In the genomic region with DNA sequence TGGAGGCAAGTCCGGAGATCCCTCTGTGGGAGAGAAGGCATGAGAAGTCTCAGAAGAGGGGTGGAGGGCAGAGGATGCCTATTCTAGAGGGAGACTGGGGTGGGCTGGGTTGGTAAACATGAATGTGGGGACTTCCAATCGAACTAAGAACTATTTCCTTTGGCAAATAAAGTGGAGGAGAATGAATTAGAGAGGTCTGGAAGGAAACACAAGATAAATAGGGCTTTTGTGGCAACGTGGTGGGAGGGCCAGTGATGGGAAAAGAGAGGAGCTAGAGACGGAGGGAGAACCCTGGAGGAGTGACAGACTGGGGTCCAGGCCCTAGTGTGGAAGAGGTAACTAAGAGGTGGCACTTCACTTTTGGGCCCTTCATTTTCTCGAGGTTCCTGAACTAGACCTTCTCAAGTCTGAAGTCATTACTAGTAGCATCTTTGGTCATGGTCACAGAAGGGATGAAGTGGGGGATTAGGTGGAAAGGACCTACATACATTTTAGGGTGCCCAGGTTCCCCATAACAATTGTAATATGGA, we compare ENCODE assay signal across 8 mouse cellular contexts. TPM values are rescaled to one million over a fixed set of nuclear protein-coding genes. Genes with fewer than 3 reads are reported as not detected.
DNase-seq lines count a peak whose midpoint lies in the region; ATAC-seq and TF ChIP-seq lines count a peak whose summit lies in the region.

No protein-coding gene starts in this region.

- intact Hi-C loops in heart, postnatal 10 days (cut with DNase I): loop anchor here (5.0 to 10.0 kb wide), 3 partner anchors 50 to 263 kb away; partner anchors contain the start of genes C1rl, Lpcat3 and Spsb2

- H3K4me1 ChIP-seq in heart, embryonic 12.5 days (replicated peaks): peaks cover 43% of the 10 kb centered on the region
- H3K4me1 ChIP-seq in E14TG2a.4 (replicated peaks; ENCODE audit: low read depth, low read length): peaks cover 65% of the 10 kb centered on the region
- H3K4me1 ChIP-seq in forebrain, postnatal 0 days (ENCODE audit: insufficient read depth): peaks cover 13% of the 10 kb centered on the region
- peaks cover 29% of the 10 kb centered on the region for H3K4me1 ChIP-seq in liver, postnatal 0 days (ENCODE audit: insufficient read depth)

- no peak for TF ChIP-seq EP300 in liver, postnatal 0 days (IDR thresholded peaks at IDR 0.05; ENCODE audit: low read depth)

- 0 out of 2 replicates have a peak, but pooled peaks cover 5% of the 10 kb centered on the region for H3K27me3 ChIP-seq in heart, embryonic 12.5 days (replicated peaks)
- H3K27me3 ChIP-seq in E14TG2a.4 (ENCODE audit: insufficient read depth, low read length): peaks cover 30% of the 10 kb centered on the region
- no peaks in the 10 kb centered on the region for H3K27me3 ChIP-seq in forebrain, postnatal 0 days (ENCODE audit: insufficient read depth, low read length)
- peaks cover 22% of the 10 kb centered on the region for H3K27me3 ChIP-seq in liver, postnatal 0 days (ENCODE audit: insufficient read depth, low read length)

- H3K4me2 ChIP-seq in heart, embryonic 12.5 days: peak overlapping the region; percentile 80
- H3K4me2 ChIP-seq in forebrain, postnatal 0 days (ENCODE audit: low read depth): peak overlapping the region; percentile 62
- H3K4me2 ChIP-seq in liver, postnatal 0 days (ENCODE audit: low read depth, low read length): peak overlapping the region; percentile 88

- H3K9ac ChIP-seq in heart, embryonic 12.5 days: peak overlapping the region; percentile 95
- peak overlapping the region; percentile 93 for H3K9ac ChIP-seq in forebrain, postnatal 0 days
- peak overlapping the region; percentile 41; the same call in 1 of the 2 replicates for H3K9ac ChIP-seq in liver, postnatal 0 days (replicated peaks)

- ATAC-seq in heart, embryonic 12.5 days (ENCODE audit: insufficient number of reproducible peaks, low FRiP score): no peak
- no peak for ATAC-seq in forebrain, postnatal 0 days
- no peak for ATAC-seq in liver, postnatal 0 days

- H3K4me3 ChIP-seq in heart, embryonic 12.5 days: peak overlapping the region; percentile 81
- H3K4me3 ChIP-seq in E14TG2a.4 (replicated peaks; ENCODE audit: low read length): peak overlapping the region; percentile 86
- peak overlapping the region; percentile 98 for H3K4me3 ChIP-seq in forebrain, postnatal 0 days (ENCODE audit: low read depth, low read length)
- peak overlapping the region; percentile 72 for H3K4me3 ChIP-seq in liver, postnatal 0 days (ENCODE audit: low read depth, low read length)

- 13% methylated on average over 5 of the region's 5 CpGs for WGBS in heart, embryonic 12.5 days
- 2% methylated on average over 5 of the region's 5 CpGs for WGBS in forebrain, postnatal 0 days
- 32% methylated on average over 5 of the region's 5 CpGs for WGBS in liver, postnatal 0 days (ENCODE audit: insufficient replicate concordance)

- DNase-seq in heart, postnatal 10 days: no peak
- DNase-seq in forebrain, postnatal 0 days: peak; percentile 9
- DNase-seq in liver, postnatal 0 days: no peak
- no peak for DNase-seq in thymus, postnatal 25 days
- DNase-seq in gastrocnemius, adult 18-20 months (ENCODE audit: low spot score): no peak
- DNase-seq in adrenal gland, postnatal 10 days: no peak

- no peak for TF ChIP-seq CTCF in E14TG2a.4 (conservative IDR thresholded peaks at IDR 0.05; ENCODE audit: low read length)
- no peak for TF ChIP-seq CTCF in forebrain, postnatal 0 days (IDR thresholded peaks at IDR 0.05; ENCODE audit: low read depth)
- TF ChIP-seq CTCF in liver, postnatal 0 days (IDR thresholded peaks at IDR 0.05; ENCODE audit: low read depth): no peak

- H3K9me3 ChIP-seq in heart, embryonic 12.5 days (replicated peaks): no peaks in the 10 kb centered on the region
- no peaks in the 10 kb centered on the region for H3K9me3 ChIP-seq in E14TG2a.4 (ENCODE audit: low read length)
- no peaks in the 10 kb centered on the region for H3K9me3 ChIP-seq in forebrain, postnatal 0 days (ENCODE audit: low read length)
- no peaks in the 10 kb centered on the region for H3K9me3 ChIP-seq in liver, postnatal 0 days (ENCODE audit: low read length)

- H3K36me3 ChIP-seq in heart, embryonic 12.5 days: no peaks in the 10 kb centered on the region
- H3K36me3 ChIP-seq in E14TG2a.4 (ENCODE audit: insufficient read depth, low read length): no peaks in the 10 kb centered on the region; the same call in 1 of the 2 replicates
- no peaks in the 10 kb centered on the region; the same call in 1 of the 2 replicates for H3K36me3 ChIP-seq in forebrain, postnatal 0 days (ENCODE audit: insufficient read depth)
- H3K36me3 ChIP-seq in liver, postnatal 0 days (replicated peaks; ENCODE audit: insufficient read depth, low read length): no peaks in the 10 kb centered on the region

- peak overlapping the region; percentile 90 for H3K27ac ChIP-seq in heart, embryonic 12.5 days (ENCODE audit: poor library complexity, severe bottlenecking)
- H3K27ac ChIP-seq in forebrain, postnatal 0 days (ENCODE audit: low read depth, low read length): peak overlapping the region; percentile 97
- H3K27ac ChIP-seq in liver, postnatal 0 days (ENCODE audit: low read depth): peak overlapping the region; percentile 40; the same call in 1 of the 2 replicates

RNA-seq across cellular contexts. Expression of gene Atn1, which starts 1.1 kb away (rescaled TPM):
- 9.5 and 10.2 TPM in 2 replicates for polyA plus RNA-seq in heart, embryonic 12.5 days (2016; fragmentation: Nextera tagmentation; extraction: Ambion mirVana)
- total RNA-seq in heart, postnatal 10 days (2021): 10 to 100 TPM; 59.4 to 59.7 TPM
- 15.0 and 16.7 TPM in 2 replicates for total RNA-seq in forebrain, postnatal 0 days (2014; rRNA removed)
- 19.3 and 24.2 TPM in 2 replicates for polyA plus RNA-seq in forebrain, postnatal 0 days (2015; fragmentation: Nextera tagmentation; extraction: Ambion mirVana)
- polyA plus RNA-seq in liver, postnatal 0 days (2015; fragmentation: Nextera tagmentation; extraction: Ambion mirVana): 1.8 and 1.9 TPM in 2 replicates
- total RNA-seq in gastrocnemius, adult 18-20 months (2021): 10 to 100 TPM; 44.0 to 56.4 TPM
- 10 to 100 TPM; 64.0 to 71.5 TPM for total RNA-seq in adrenal gland, postnatal 10 days (2021)

RNA-seq across cellular contexts. Expression of gene Gm45234, which starts 1.6 kb away (rescaled TPM):
- polyA plus RNA-seq in heart, embryonic 12.5 days (2016; fragmentation: Nextera tagmentation; extraction: Ambion mirVana): not detected in 2 replicates
- total RNA-seq in heart, postnatal 10 days (2021): under 1 TPM in 1 of 2 experiments, not detected in 1; 0.98 TPM
- not detected in 2 replicates for total RNA-seq in forebrain, postnatal 0 days (2014; rRNA removed)
- polyA plus RNA-seq in forebrain, postnatal 0 days (2015; fragmentation: Nextera tagmentation; extraction: Ambion mirVana): 0.11 TPM in 1 of 2 replicates, not detected in the other
- not detected in 2 replicates for polyA plus RNA-seq in liver, postnatal 0 days (2015; fragmentation: Nextera tagmentation; extraction: Ambion mirVana)
- total RNA-seq in gastrocnemius, adult 18-20 months (2021): not detected
- total RNA-seq in adrenal gland, postnatal 10 days (2021): 1 to 10 TPM in 1 of 2 experiments, not detected in 1; 1.1 TPM

RNA-seq across cellular contexts. Expression of gene Eno2, which starts 12.1 kb away (rescaled TPM):
- polyA plus RNA-seq in heart, embryonic 12.5 days (2016; fragmentation: Nextera tagmentation; extraction: Ambion mirVana): 6.0 and 6.4 TPM in 2 replicates
- total RNA-seq in heart, postnatal 10 days (2021): 1 to 10 TPM; 3.4 to 3.7 TPM
- total RNA-seq in forebrain, postnatal 0 days (2014; rRNA removed): 130 and 148 TPM in 2 replicates
- polyA plus RNA-seq in forebrain, postnatal 0 days (2015; fragmentation: Nextera tagmentation; extraction: Ambion mirVana): 88.5 and 113 TPM in 2 replicates
- polyA plus RNA-seq in liver, postnatal 0 days (2015; fragmentation: Nextera tagmentation; extraction: Ambion mirVana): 0.20 and 0.27 TPM in 2 replicates
- total RNA-seq in gastrocnemius, adult 18-20 months (2021): 1 to 10 TPM in 1 of 2 experiments, under 1 TPM in 1; 0.87 to 1.2 TPM
- 10 to 100 TPM; 13.0 to 21.0 TPM for total RNA-seq in adrenal gland, postnatal 10 days (2021)

RNA-seq across cellular contexts. Expression of gene Grcc10, which starts 16.2 kb away (rescaled TPM):
- polyA plus RNA-seq in heart, embryonic 12.5 days (2016; fragmentation: Nextera tagmentation; extraction: Ambion mirVana): 352 and 365 TPM in 2 replicates
- total RNA-seq in heart, postnatal 10 days (2021): 100 to 1,000 TPM; 322 to 335 TPM
- 257 and 314 TPM in 2 replicates for total RNA-seq in forebrain, postnatal 0 days (2014; rRNA removed)
- polyA plus RNA-seq in forebrain, postnatal 0 days (2015; fragmentation: Nextera tagmentation; extraction: Ambion mirVana): 699 and 862 TPM in 2 replicates
- polyA plus RNA-seq in liver, postnatal 0 days (2015; fragmentation: Nextera tagmentation; extraction: Ambion mirVana): 148 and 157 TPM in 2 replicates
- total RNA-seq in gastrocnemius, adult 18-20 months (2021): 100 to 1,000 TPM; 162 TPM
- 100 to 1,000 TPM; 321 to 324 TPM for total RNA-seq in adrenal gland, postnatal 10 days (2021)

RNA-seq across cellular contexts. Expression of gene Ptpn6, which starts 18.9 kb away (rescaled TPM):
- 4.4 and 4.9 TPM in 2 replicates for polyA plus RNA-seq in heart, embryonic 12.5 days (2016; fragmentation: Nextera tagmentation; extraction: Ambion mirVana)
- total RNA-seq in heart, postnatal 10 days (2021): 1 to 10 TPM; 5.0 to 6.0 TPM
- total RNA-seq in forebrain, postnatal 0 days (2014; rRNA removed): 2.2 and 2.9 TPM in 2 replicates
- 3.6 and 3.8 TPM in 2 replicates for polyA plus RNA-seq in forebrain, postnatal 0 days (2015; fragmentation: Nextera tagmentation; extraction: Ambion mirVana)
- 39.2 and 45.1 TPM in 2 replicates for polyA plus RNA-seq in liver, postnatal 0 days (2015; fragmentation: Nextera tagmentation; extraction: Ambion mirVana)
- total RNA-seq in gastrocnemius, adult 18-20 months (2021): 1 to 10 TPM in 1 of 2 experiments, under 1 TPM in 1; 0.90 to 1.1 TPM
- 10 to 100 TPM; 13.0 to 13.5 TPM for total RNA-seq in adrenal gland, postnatal 10 days (2021)

Comparison
In these comparisons a context has a peak if more than half of its experiments do, and no peak if none do; other contexts are left out.
1. H3K27ac ChIP-seq: peak in every context shown above with its lines; median percentile 97 in forebrain, postnatal 0 days; 90 in heart, embryonic 12.5 days; 40 in liver, postnatal 0 days.
2. H3K9ac ChIP-seq: peak in every context shown above with its lines; median percentile 95 in heart, embryonic 12.5 days; 93 in forebrain, postnatal 0 days; 41 in liver, postnatal 0 days.